Mouse (Mus musculus) kidney, adult 2 months (tissue): Measurements from ENCODE around the gene Vwa2. TPM values are rescaled to one million over a fixed set of nuclear protein-coding genes. Genes with fewer than 3 reads are reported as not detected.

Experiments
- DNase-seq: peaks from one replicate; pipeline ENCODE4 v3.0.0; 2021
- H3K27ac ChIP-seq: fragments of 200-500 bp; 2 replicates; pipeline ENCODE4 v1.5.1; 2012; ENCODE audit warnings: low read depth, low read length, control low read depth, inconsistent platforms; ENCODE audit not compliant: insufficient read depth
- H3K27me3 ChIP-seq: fragments of 200-500 bp; replicated peaks from 2 replicates; pipeline ENCODE4 v1.6.1; 2012; ENCODE audit warnings: mild to moderate bottlenecking, moderate library complexity, low read length, inconsistent platforms; ENCODE audit not compliant: control insufficient read depth, insufficient read depth
- H3K36me3 ChIP-seq: fragments of 200-500 bp; 2 replicates; pipeline ENCODE4 v1.6.1; 2012; ENCODE audit warnings: mild to moderate bottlenecking, moderate library complexity, low read length, inconsistent platforms; ENCODE audit not compliant: control insufficient read depth, insufficient read depth
- H3K4me1 ChIP-seq: fragments of 200-500 bp; 2 replicates; pipeline ENCODE4 v1.6.1; 2011; ENCODE audit warnings: low read length; ENCODE audit not compliant: control insufficient read depth, insufficient read depth
- H3K4me3 ChIP-seq: fragments of 200-500 bp; 2 replicates; pipeline ENCODE4 v1.5.1; 2011; ENCODE audit warnings: mild to moderate bottlenecking, low read depth, low read length, control low read depth; ENCODE audit not compliant: insufficient read depth
- CTCF ChIP-seq: fragments of 200-500 bp; conservative IDR thresholded peaks from 2 replicates; pipeline ENCODE4 v1.5.1; 2011; ENCODE audit warnings: low read depth, mild to moderate bottlenecking, control low read depth, low read length, moderate library complexity, mixed read lengths; ENCODE audit not compliant: insufficient read depth, insufficient read length
- POLR2A ChIP-seq: fragments of 200-500 bp; IDR thresholded peaks from one replicate; pipeline ENCODE4 v1.6.1; 2011; ENCODE audit warnings: low read depth, low read length, control low read depth
- WGBS: fragments of 180-500 bp; shearing (Covaris S2); methylation state at CpG from one replicate; pipeline ENCODE4 v1.1.7; 2018; 5-methylcytosine and 5-hydroxymethylcytosine counted together
- polyA plus RNA-seq: library from polyadenylated mRNA; depleted of rRNA; stranded (reverse); fragments of >200 nt; gene quantifications from 2 replicates; pipeline ENCODE4 v1.2.3, GENCODE M21; 2012; rRNA removed

Gene Vwa2
- polyA plus RNA-seq = 11.2 and 16.1 TPM in 2 replicates

DNA sequence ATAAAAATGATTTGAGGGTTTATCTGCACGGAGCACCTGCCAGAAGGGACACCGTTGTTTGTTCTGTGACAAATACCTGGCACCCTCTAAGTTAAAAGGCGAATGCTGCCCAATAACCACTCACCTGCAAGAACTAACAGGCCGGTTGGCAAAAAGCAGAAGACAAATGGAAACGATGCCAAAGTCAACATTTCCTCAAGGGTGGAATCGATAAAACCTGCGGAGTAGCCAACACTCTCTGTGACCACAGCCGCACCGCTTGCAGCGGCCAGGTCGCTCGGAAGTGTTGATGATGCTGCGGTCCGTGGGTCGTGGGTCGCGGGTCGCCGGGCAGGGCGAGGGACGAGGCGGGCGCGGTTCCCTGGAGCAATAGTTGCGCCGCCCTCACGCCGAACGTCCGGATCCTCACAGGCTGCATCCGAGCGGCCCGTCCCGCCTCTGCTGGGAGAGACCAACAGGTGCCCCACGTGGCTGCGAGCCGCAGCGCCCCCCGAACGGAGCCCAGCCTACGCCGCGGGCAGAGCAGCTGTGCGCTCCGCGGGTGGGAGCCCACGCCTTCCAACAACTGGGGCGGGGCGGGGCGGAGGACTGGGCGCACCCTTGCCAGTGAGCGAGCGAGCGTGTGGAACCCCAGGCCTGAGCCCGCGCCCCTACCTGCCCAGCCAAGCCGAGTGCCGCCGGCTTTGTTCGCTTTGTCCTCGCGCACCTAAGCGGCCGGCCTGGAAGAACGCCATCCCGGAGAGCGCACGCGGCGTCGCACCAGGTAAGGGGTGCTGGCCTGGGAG lies at the start of gene Vwa2:
Gene Vwa2, plus strand, starts transcription at position 434 of the 785 bp plus-strand sequence.
- H3K4me3 ChIP-seq = peak within 1 kb of the TSS; percentile 32
- H3K27ac ChIP-seq = no peak within 1 kb of the TSS
- DNase-seq = peak; percentile 24
- TF ChIP-seq CTCF = no peak
- no peak for TF ChIP-seq POLR2A
- H3K27me3 ChIP-seq = no peaks in the 10 kb centered on the region; the same call in 1 of the 2 replicates
- no peaks in the 10 kb centered on the region for H3K4me1 ChIP-seq
- H3K36me3 ChIP-seq = no peaks in the 10 kb centered on the region
- WGBS = 2% methylated on average over 71 of the region's 71 CpGs

DNA sequence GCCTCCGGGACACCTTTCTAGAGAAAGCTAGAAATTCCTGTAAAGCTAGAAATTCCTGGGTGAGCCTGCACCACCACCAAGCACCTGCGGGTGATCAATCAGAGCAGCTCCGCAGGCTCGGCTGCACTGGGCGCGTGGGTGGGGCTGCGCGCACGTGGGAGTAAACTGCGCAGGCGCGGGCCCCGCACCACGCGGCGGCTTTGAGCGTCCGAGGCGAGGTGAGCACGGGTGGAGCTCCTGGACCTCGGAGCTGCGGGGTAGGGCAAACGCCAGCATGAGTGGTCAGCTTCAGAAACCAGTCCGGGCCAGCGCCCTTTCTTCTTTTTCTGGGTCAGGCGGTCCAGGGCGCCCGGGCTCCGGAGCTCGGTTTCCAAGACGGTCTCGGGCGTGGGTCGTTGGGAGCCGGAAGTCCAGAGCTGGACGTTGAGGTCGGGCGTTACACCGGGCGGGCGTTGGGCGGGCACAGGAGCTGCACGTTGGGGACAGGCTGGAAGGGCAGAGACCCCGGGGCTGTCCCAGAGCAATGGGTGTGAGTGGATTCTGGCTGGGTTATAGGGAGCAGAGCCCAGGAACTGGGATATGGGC lies 47.9 kb upstream of the Vwa2 start, which contains the start of gene Tdrd1:
Gene Tdrd1, plus strand, starts transcription at position 163 of the 585 bp plus-strand sequence.
- WGBS = 63% methylated on average over 44 of the region's 44 CpGs
- DNase-seq = no peak
- H3K36me3 ChIP-seq = no peaks in the 10 kb centered on the region
- peaks cover 11% of the 10 kb centered on the region; the same call in 1 of the 2 replicates for H3K4me1 ChIP-seq
- no peak within 1 kb of the TSS for H3K27ac ChIP-seq
- no peak for TF ChIP-seq POLR2A
- no peak for TF ChIP-seq CTCF
- H3K27me3 ChIP-seq = no peaks in the 10 kb centered on the region
- no peak within 1 kb of the TSS for H3K4me3 ChIP-seq

DNA sequence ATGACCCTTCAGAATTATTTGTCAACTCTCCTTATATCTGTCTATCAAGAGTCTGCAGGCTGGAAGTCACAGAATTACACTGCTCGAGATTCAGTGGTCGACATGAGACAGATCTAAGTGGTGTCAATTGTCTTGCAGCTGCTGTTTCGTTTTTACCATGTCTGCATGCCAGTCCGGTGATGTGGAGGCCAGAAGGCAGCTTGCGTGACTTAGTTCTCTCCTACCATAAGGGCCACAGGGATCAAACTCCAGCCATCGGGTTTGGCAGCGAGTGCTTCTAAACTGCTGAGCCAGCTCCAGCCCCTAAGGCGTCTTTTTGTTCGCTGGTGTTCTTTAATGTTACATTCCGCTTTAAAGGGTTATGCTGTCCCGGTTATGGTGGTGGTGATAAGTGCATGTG lies 45.7 kb upstream of the Vwa2 start:
- H3K27me3 ChIP-seq = no peaks in the 10 kb centered on the region
- 43% methylated on average over 11 of the region's 11 CpGs for WGBS
- no peak overlapping the region for H3K27ac ChIP-seq
- H3K4me1 ChIP-seq = peaks cover 3% of the 10 kb centered on the region; the same call in 1 of the 2 replicates
- H3K4me3 ChIP-seq = no peak overlapping the region
- no peaks in the 10 kb centered on the region for H3K36me3 ChIP-seq
- TF ChIP-seq CTCF (no peak), POLR2A (no peak)
- DNase-seq = peak; percentile 64

DNA sequence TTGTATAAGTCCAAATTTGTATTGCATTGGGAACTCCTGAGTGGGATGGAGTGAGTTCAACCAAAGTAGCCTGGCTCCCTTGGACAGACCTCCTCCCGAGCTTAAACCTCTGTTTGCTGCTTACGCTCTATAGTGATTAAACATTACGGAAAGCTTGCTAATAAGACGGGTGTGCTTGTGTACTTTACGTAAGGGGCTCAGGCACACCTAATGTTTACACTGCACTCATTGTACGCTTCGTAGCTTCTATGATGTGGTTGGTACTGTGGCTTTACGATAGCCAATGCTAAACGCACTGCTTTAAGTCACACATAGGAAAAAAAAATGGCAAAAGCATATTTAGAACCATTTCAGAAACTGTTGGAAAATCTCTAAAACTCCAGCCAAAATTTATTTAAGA lies 44.8 kb upstream of the Vwa2 start:
- 89% methylated on average over 9 of the region's 9 CpGs for WGBS
- H3K27ac ChIP-seq = no peak overlapping the region
- no peak overlapping the region for H3K4me3 ChIP-seq
- H3K27me3 ChIP-seq = no peaks in the 10 kb centered on the region
- no peaks in the 10 kb centered on the region for H3K36me3 ChIP-seq
- no peak for DNase-seq
- peaks cover 3% of the 10 kb centered on the region; the same call in 1 of the 2 replicates for H3K4me1 ChIP-seq
- no peak for TF ChIP-seq POLR2A
- no peak for TF ChIP-seq CTCF

DNA sequence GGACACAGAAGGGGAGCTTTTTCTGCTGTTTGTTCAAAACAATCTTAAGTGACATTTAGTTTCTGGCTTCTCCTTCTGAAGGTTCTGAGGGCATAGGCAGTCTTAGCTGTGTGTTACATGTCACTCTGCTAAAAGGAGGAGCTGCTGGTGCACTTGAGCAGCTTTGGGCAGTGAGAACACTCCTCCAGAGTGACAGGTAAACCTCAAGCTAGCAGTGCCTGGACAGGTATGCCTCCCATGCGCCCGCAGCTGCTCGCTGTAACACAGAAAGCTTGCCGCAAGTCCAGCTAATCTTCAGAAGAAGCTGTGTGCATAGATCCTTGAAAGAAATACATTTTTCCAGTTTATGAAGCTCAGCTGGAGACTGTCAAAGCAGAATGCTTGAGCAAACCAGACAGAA lies 43.9 kb upstream of the Vwa2 start:
- Histone ChIP-seq H3K27ac (no peak overlapping the region), H3K4me1 (peaks cover 3% of the 10 kb centered on the region; the same call in 1 of the 2 replicates), H3K27me3 (no peaks in the 10 kb centered on the region), H3K4me3 (no peak overlapping the region), H3K36me3 (no peaks in the 10 kb centered on the region)
- 83% methylated on average over 4 of the region's 4 CpGs for WGBS
- no peak for DNase-seq
- no peak for TF ChIP-seq POLR2A

DNA sequence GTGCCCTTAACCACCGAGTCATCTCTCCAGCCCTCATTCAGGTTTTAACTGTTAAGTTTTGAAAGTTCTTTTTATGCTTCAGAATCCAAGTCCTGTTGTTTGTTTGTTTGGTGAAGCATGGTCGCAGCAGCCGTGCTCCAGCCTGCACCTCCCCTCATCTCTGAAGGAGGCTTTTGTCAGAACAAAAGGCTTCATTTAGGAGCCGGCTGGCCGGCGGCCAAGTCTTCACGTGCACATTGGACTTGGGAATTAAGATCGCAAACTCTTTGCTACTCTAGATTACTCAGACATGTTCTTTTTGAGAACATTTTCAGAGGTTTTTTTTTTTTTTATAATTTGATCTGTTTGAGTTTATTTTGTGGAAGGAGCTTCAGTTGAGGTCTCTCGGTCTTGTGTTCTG lies 38.7 kb upstream of the Vwa2 start:
- H3K27ac ChIP-seq = no peak overlapping the region
- no peaks in the 10 kb centered on the region for H3K4me1 ChIP-seq
- 34% methylated on average over 9 of the region's 9 CpGs for WGBS
- H3K27me3 ChIP-seq = no peaks in the 10 kb centered on the region
- no peak overlapping the region for H3K4me3 ChIP-seq
- H3K36me3 ChIP-seq = no peaks in the 10 kb centered on the region
- DNase-seq = peak; percentile 66
- TF ChIP-seq CTCF = no peak
- TF ChIP-seq POLR2A = no peak

DNA sequence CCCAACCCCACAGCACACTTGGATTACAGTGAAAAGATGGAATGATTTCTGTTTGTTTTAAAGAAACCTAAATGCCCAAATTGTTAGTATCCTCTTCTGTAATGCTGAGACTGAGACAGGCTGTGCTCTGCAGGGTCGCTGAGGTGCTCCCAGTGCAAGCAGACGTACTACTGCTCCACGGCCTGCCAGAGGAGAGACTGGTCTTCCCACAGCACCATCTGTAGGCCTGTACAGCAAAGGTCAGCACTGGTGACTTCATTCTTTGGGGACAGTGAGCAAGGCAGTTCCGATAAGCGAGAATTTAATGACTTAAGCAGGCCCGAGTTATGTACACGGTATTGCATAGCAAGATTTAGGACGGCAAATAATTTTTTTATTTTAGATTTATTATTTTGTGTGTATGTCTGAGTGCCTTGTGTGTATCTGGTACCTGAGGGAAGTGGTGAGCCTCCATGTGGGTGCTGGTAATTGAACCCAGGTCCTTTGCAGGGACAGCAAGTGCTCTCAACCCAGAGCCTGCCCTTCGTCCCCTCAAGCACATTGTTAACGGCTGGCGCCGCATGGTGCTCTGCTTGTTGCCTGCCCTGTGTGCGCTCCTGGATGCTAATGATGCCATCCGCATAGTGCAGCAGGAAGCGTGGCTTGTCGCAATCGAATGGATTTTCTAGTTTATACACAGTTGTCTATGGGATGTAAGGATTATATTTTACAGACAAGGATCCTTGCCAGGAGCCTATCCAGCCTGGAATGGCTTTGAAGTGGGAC lies 34.9 kb upstream of the Vwa2 start:
- Histone ChIP-seq H3K36me3 (no peaks in the 10 kb centered on the region), H3K27ac (no peak overlapping the region), H3K27me3 (no peaks in the 10 kb centered on the region), H3K4me1 (no peaks in the 10 kb centered on the region), H3K4me3 (no peak overlapping the region)
- no peak for DNase-seq
- WGBS = 84% methylated on average over 17 of the region's 17 CpGs
- TF ChIP-seq CTCF = no peak
- TF ChIP-seq POLR2A = no peak
